Mouse (Mus musculus): Measurements from ENCODE around the gene Gm43064. TPM values are rescaled to one million over a fixed set of nuclear protein-coding genes. Genes with fewer than 3 reads are reported as not detected.
"Not testable (repeated sequence)": the region's sequence is repeated elsewhere in the genome, so short reads cannot be mapped to it uniquely, and the experiment has no call there.

Gene Gm43064
- total RNA-seq, 2 experiments from 2014 or later: not detected

- DNase-seq (ENCODE audit: extremely low spot score in 1 of 2, low spot score in 2 of 2); intact Hi-C loops (cut with DNase I): not testable (repeated sequence)
These were observed 17.3 kb upstream of the Gm43064 start for GRCm38 (mm10) chr3:103792111-103792406.

- no peak for DNase-seq (ENCODE audit: extremely low spot score in 1 of 2, low spot score in 2 of 2)
- intact Hi-C loops (cut with DNase I): no loop called here
These were observed 16.8 kb upstream of the Gm43064 start for GRCm38 (mm10) chr3:103792566-103792965.

GRCm38 (mm10) chr3:103796389-103796788 is 13.0 kb upstream of the Gm43064 start:
- intact Hi-C loops (cut with DNase I): no loop called here
- no peak for DNase-seq (ENCODE audit: extremely low spot score in 1 of 2, low spot score in 2 of 2)

- intact Hi-C loops (cut with DNase I): no loop called here
- DNase-seq (ENCODE audit: extremely low spot score in 1 of 2, low spot score in 2 of 2): no peak
These were observed 9.9 kb upstream of the Gm43064 start for GRCm38 (mm10) chr3:103799507-103799906.

GRCm38 (mm10) chr3:103801631-103802531 is 7.5 kb upstream of the Gm43064 start:
- intact Hi-C loops (cut with DNase I): no loop called here
- peak; percentile 52 to 79 for DNase-seq (ENCODE audit: extremely low spot score in 1 of 2, low spot score in 2 of 2)

GRCm38 (mm10) chr3:103802861-103803260 is 6.5 kb upstream of the Gm43064 start:
- intact Hi-C loops (cut with DNase I): no loop called here
- DNase-seq (ENCODE audit: extremely low spot score in 1 of 2, low spot score in 2 of 2): no peak

GRCm38 (mm10) chr3:103805671-103806070 is 3.7 kb upstream of the Gm43064 start:
- DNase-seq (ENCODE audit: extremely low spot score in 1 of 2, low spot score in 2 of 2): no peak
- intact Hi-C loops (cut with DNase I): loop anchor here (5.0 kb wide), 1 partner anchor 53 kb away; no protein-coding TSS in a partner anchor

GRCm38 (mm10) chr3:103809799-103810150 is 402 bp downstream of the Gm43064 start:
- intact Hi-C loops (cut with DNase I): loop anchor here (1.0 to 5.0 kb wide), 2 partner anchors 18 to 57 kb away; partner anchors contain the start of gene Hipk1
- DNase-seq (ENCODE audit: extremely low spot score in 1 of 2, low spot score in 2 of 2): no peak

- DNase-seq (ENCODE audit: extremely low spot score in 1 of 2, low spot score in 2 of 2): no peak
- intact Hi-C loops (cut with DNase I): no loop called here
These were observed 1.6 kb downstream of the Gm43064 start for GRCm38 (mm10) chr3:103810967-103811366.

GRCm38 (mm10) chr3:103827548-103827947 is 18.2 kb downstream of the Gm43064 start:
- no peak for DNase-seq (ENCODE audit: extremely low spot score in 1 of 2, low spot score in 2 of 2)
- intact Hi-C loops (cut with DNase I): loop anchor here (10.0 kb wide), 1 partner anchor 57 kb away; no protein-coding TSS in a partner anchor

GRCm38 (mm10) chr3:103829036-103829435 is 19.7 kb downstream of the Gm43064 start:
- DNase-seq (ENCODE audit: extremely low spot score in 1 of 2, low spot score in 2 of 2): no peak
- intact Hi-C loops (cut with DNase I): loop anchor here (10.0 kb wide), 1 partner anchor 56 kb away; no protein-coding TSS in a partner anchor

- intact Hi-C loops (cut with DNase I); DNase-seq (ENCODE audit: extremely low spot score in 1 of 2, low spot score in 2 of 2): not testable (repeated sequence)
These were observed 21.3 kb downstream of the Gm43064 start for GRCm38 (mm10) chr3:103830681-103831080.

GRCm38 (mm10) chr3:103831146-103831545 is 21.8 kb downstream of the Gm43064 start:
- intact Hi-C loops (cut with DNase I): no loop called here
- DNase-seq (ENCODE audit: extremely low spot score in 1 of 2, low spot score in 2 of 2): no peak

- intact Hi-C loops (cut with DNase I): no loop called here
These were observed 23.1 kb downstream of the Gm43064 start, which contains the start of gene Bcl2l15 for GRCm38 (mm10) chr3:103832426-103832825. Gene Bcl2l15, plus strand, starts transcription at chr3:103832601.

GRCm38 (mm10) chr3:103834001-103834400 is 24.6 kb downstream of the Gm43064 start:
- no peak for DNase-seq (ENCODE audit: extremely low spot score in 1 of 2, low spot score in 2 of 2)
- intact Hi-C loops (cut with DNase I): no loop called here

More at GRCm38 (mm10) chr3:103832426-103832825, 23.1 kb downstream of the Gm43064 start, which contains the start of gene Bcl2l15:
- no peak for DNase-seq (ENCODE audit: extremely low spot score in 1 of 2, low spot score in 2 of 2)

- intact Hi-C loops (cut with DNase I): no loop called here
- no peak for DNase-seq (ENCODE audit: extremely low spot score in 1 of 2, low spot score in 2 of 2)
These were observed 26.0 kb downstream of the Gm43064 start for GRCm38 (mm10) chr3:103835272-103835950.

- intact Hi-C loops (cut with DNase I): no loop called here
- DNase-seq (ENCODE audit: extremely low spot score in 1 of 2, low spot score in 2 of 2): no peak
These were observed 26.6 kb downstream of the Gm43064 start for GRCm38 (mm10) chr3:103835951-103836310.

GRCm38 (mm10) chr3:103836453-103836852 is 27.1 kb downstream of the Gm43064 start:
- intact Hi-C loops (cut with DNase I): no loop called here
- no peak for DNase-seq (ENCODE audit: extremely low spot score in 1 of 2, low spot score in 2 of 2)

GRCm38 (mm10) chr3:103839711-103840110 is 30.3 kb downstream of the Gm43064 start:
- intact Hi-C loops (cut with DNase I): no loop called here

GRCm38 (mm10) chr3:103840195-103840594 is 30.8 kb downstream of the Gm43064 start:
- intact Hi-C loops (cut with DNase I); DNase-seq (ENCODE audit: extremely low spot score in 1 of 2, low spot score in 2 of 2): not testable (repeated sequence)

More at GRCm38 (mm10) chr3:103839711-103840110, 30.3 kb downstream of the Gm43064 start:
- no peak for DNase-seq (ENCODE audit: extremely low spot score in 1 of 2, low spot score in 2 of 2)
